Mouse (Mus musculus): ENCODE data around the gene Olfr854. TPM values are rescaled to one million over a fixed set of nuclear protein-coding genes. Genes with fewer than 3 reads are reported as not detected.

Olfr854 gene
- not detected in 2 replicates for polyA plus RNA-seq (2016; fragmentation: Nextera tagmentation; extraction: Ambion mirVana)

DNA sequence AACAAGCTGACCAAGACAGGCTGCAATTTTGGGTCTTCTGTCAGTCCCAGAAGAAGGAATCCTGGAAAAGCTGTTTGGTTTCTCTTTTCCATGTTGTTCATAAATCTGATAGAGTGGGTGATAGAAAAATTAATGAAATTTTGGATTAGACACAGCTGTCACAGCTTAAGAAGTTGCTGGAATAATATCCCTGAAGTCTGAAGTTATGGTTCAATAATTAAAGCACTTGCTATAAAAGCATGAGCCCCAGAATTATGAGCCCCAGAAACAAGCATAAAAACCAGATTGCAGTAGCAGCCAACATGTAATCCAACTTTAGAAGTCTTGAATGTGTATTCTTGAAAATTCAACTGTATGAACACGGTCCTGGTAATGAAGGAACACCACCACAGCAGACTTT lies at the start of gene Olfr854:
Gene Olfr854, minus strand, starts transcription at position 101 of the 400 bp plus-strand sequence.
- Histone ChIP-seq H3K36me3 (no peaks in the 10 kb centered on the region), H3K27me3 (ENCODE audit: low read depth, poor library complexity, severe bottlenecking) (no peaks in the 10 kb centered on the region), H3K4me1 (no peaks in the 10 kb centered on the region), H3K9me3 (replicated peaks) (no peaks in the 10 kb centered on the region), H3K4me3 (no peak within 1 kb of the TSS), H3K27ac (no peak within 1 kb of the TSS)
- 65% methylated on average over 1 of the region's 1 CpGs for WGBS
- DNase-seq (ENCODE audit: low spot score), result no peak

GRCm38 (mm10) chr9:19582317-19582716 lies 15.1 kb upstream of the Olfr854 start, which contains the start of gene Olfr855:
Gene Olfr855, plus strand, starts transcription at chr9:19582617.
- DNase-seq (ENCODE audit: low spot score), result no peak
- no peaks in the 10 kb centered on the region for H3K27me3 ChIP-seq (ENCODE audit: low read depth, poor library complexity, severe bottlenecking)
- H3K4me1 ChIP-seq, result no peaks in the 10 kb centered on the region
- H3K9me3 ChIP-seq (replicated peaks), result no peaks in the 10 kb centered on the region; the same call in 1 of the 2 replicates
- H3K27ac ChIP-seq, result no peak within 1 kb of the TSS
- no peaks in the 10 kb centered on the region for H3K36me3 ChIP-seq
- H3K4me3 ChIP-seq, result no peak within 1 kb of the TSS

DNA sequence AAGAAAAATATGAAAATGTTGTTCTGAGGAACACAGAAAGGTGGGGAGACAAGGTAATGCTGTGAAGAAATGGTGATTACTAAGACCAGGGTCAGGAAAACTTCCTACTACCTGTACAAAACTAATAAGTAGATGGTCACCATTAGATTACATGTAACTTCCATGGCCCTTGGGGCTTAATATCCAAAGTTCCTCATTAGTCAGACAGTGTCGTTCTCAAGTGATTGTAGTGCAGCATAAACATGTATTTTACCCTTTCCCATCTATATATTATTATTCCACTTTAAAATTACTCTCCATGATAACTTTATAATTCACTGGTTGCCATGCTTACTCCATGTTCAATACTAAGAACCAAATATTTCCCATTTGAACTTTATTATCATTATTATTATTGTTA lies 26.2 kb downstream of the Olfr854 start, which contains the start of gene Olfr853:
Gene Olfr853, minus strand, starts transcription at position 101 of the 400 bp plus-strand sequence.
- Histone ChIP-seq H3K9me3 (replicated peaks) (no peaks in the 10 kb centered on the region), H3K27me3 (ENCODE audit: low read depth, poor library complexity, severe bottlenecking) (no peaks in the 10 kb centered on the region), H3K27ac (no peak within 1 kb of the TSS), H3K4me3 (no peak within 1 kb of the TSS), H3K4me1 (no peaks in the 10 kb centered on the region), H3K36me3 (no peaks in the 10 kb centered on the region)
- 68% methylated on average over 1 of the region's 1 CpGs for WGBS
- DNase-seq (ENCODE audit: low spot score), result no peak

Other genes with a start within 250 kb of the Olfr854 start
- not detected in 2 replicates for gene Olfr845, start 230.9 kb downstream of the Olfr854 start, polyA plus RNA-seq (2016; fragmentation: Nextera tagmentation; extraction: Ambion mirVana)
- gene Olfr846, start 203.4 kb downstream of the Olfr854 start, polyA plus RNA-seq (2016; fragmentation: Nextera tagmentation; extraction: Ambion mirVana), result not detected in 2 replicates
- gene Olfr847, start 188.7 kb downstream of the Olfr854 start, polyA plus RNA-seq (2016; fragmentation: Nextera tagmentation; extraction: Ambion mirVana), result not detected in 2 replicates
- not detected in 2 replicates for gene Olfr849, start 127.1 kb downstream of the Olfr854 start, polyA plus RNA-seq (2016; fragmentation: Nextera tagmentation; extraction: Ambion mirVana)
- gene Olfr850, start 89.1 kb downstream of the Olfr854 start, polyA plus RNA-seq (2016; fragmentation: Nextera tagmentation; extraction: Ambion mirVana), result not detected in 2 replicates
- not detected in 2 replicates for gene Olfr851, start 74.1 kb downstream of the Olfr854 start, polyA plus RNA-seq (2016; fragmentation: Nextera tagmentation; extraction: Ambion mirVana)
- gene Olfr853, start 26.3 kb downstream of the Olfr854 start, polyA plus RNA-seq (2016; fragmentation: Nextera tagmentation; extraction: Ambion mirVana), result not detected in 2 replicates
- not detected in 2 replicates for gene Olfr855, start 15.2 kb upstream of the Olfr854 start, polyA plus RNA-seq (2016; fragmentation: Nextera tagmentation; extraction: Ambion mirVana)
- 35.3 and 36.9 TPM in 2 replicates for gene Zfp317, start 54.7 kb upstream of the Olfr854 start, polyA plus RNA-seq (2016; fragmentation: Nextera tagmentation; extraction: Ambion mirVana)
- gene Olfr857, start 142.1 kb upstream of the Olfr854 start, polyA plus RNA-seq (2016; fragmentation: Nextera tagmentation; extraction: Ambion mirVana), result not detected in 2 replicates
- gene Olfr58, start 212.9 kb upstream of the Olfr854 start, polyA plus RNA-seq (2016; fragmentation: Nextera tagmentation; extraction: Ambion mirVana), result not detected in 2 replicates
- gene Olfr859, start 237.5 kb upstream of the Olfr854 start, polyA plus RNA-seq (2016; fragmentation: Nextera tagmentation; extraction: Ambion mirVana), result not detected in 2 replicates

All from limb, embryonic 10.5 days (tissue).